Mouse (Mus musculus): ENCODE measurements around the gene Slc3a1.

DNA sequence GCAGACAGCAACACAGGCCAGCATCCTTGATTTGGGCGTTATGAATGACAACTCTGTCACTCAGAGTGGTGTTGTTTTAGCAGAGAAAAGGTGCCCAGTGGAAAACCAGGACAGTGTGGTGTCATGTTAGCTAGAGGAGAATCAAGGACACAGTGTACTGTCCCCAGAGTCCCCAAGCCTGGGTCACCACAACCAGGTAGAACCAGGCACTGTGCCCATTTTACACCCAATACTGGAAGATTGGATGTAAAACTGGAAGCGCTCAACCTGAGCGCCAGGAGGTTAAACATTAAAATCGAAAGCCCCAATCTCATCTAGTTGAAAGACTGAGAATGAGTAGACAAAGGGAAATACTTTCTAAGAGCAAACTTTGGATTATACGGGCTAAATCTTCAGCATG, 16.3 kb downstream of the Slc3a1 start:
- no peak for TF ChIP-seq EP300 (IDR thresholded peaks at IDR 0.05; ENCODE audit: insufficient read depth, low read depth, low read length)
- no peak for TF ChIP-seq POLR2A (IDR thresholded peaks at IDR 0.05; ENCODE audit: insufficient read depth, low read length)
- TF ChIP-seq CTCF (IDR thresholded peaks at IDR 0.05; ENCODE audit: low read depth, low read length) = no peak

All from ES-Bruce4 (cell line).